Mouse (Mus musculus) left cerebral cortex, adult 18-20 months (tissue): ENCODE measurements at regions not wholly inside any gene's neighbourhood (a gene's known extent, or its start where the extent isn't known, plus 50 kb on each side); places are given as distances from the start of the nearest gene placed in this dataset.

ENCODE experiments used
- DNase-seq, 2 experiments: peaks; one replicate each; pipeline ENCODE4 v3.0.0; 2021 to 2022; ENCODE audit warnings: low spot score in 2 of 2, mixed read lengths in 1 of 2

DNA sequence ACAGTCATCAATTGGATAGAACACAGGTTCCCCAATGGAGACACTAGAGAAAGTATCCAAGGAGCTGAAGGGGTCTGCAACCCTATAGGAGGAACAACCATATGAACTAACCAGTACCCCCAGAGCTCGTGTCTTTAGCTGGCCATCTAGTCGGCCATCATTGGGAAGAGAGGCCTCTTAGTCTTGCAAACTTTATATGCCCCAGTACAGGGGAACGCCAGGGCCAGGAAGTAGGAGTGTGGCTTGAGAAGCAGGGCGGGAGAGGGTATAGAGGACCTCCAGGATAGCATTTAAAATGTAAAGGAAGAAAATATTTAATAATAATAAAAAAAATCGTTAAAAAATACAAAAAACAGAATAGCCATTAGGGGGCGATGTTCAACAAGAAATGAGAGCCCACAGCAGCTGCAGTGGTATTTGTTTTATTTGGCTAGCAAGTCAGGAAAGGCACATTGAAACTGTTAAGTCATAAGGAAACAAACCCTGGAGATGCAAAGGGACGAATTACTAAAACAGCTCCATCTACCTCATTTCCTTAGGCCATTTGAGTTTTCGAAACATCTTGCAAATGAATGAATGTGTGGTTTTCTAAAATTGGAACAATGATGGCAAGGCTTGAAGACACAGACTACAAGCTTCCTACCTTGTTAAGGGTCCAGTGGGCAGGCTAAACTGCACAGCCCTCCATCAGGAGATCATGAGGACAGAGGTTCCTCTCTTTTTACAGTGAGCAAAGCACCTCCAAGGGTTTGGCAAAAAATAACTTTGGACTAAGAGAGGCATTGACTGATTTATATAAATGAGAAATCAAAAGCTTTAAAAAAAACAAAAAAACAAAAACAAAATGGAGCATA lies 350.7 kb upstream of the Rasa1 start:
- no peak for DNase-seq

DNA sequence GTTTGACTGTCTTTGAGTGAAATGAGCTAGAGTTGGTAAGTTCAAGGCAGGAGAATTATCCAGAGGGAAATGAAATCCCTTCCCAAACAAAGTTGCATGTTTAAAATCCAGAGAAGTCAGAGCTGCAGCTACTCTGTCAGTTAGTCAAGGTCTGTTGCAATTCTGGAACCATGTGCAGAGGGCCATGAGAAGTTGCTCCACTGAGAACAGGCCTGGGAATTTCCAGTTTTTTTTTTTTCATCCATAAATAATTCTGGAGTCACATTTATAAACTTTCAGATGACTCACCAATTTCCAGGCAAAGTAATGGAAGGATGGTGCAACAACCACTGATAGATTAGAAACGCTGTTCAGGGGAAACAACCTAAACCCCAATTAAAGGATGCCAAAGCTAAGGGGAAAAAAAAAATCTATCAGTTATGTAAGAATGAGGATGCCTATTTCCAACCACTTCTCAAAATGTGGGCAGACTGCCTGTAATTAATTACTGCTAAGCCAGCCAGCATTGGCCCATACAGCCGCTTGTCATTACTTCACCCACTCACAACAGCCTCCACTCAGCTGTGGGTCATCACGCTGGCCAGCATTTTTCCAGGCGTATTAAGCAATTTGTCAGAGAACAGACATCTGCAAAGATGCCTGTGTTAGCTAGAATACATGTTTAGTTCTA lies 340.7 kb upstream of the Rasa1 start:
- DNase-seq: peak in 1 of 2 experiments; percentile 19
